Mouse (Mus musculus) thymus, adult 2 months (tissue): ENCODE measurements around the gene Pde6g.
"Not testable (repeated sequence)": the region's sequence is repeated elsewhere in the genome, so short reads cannot be mapped to it uniquely, and the experiment has no call there.

Experiments used
- CTCF ChIP-seq: fragments of 200-500 bp; IDR thresholded peaks from 2 replicates; pipeline ENCODE4 v1.5.1; 2012; ENCODE audit warnings: mild to moderate bottlenecking, control low read depth, low read length, moderate library complexity, borderline replicate concordance; ENCODE audit not compliant: control insufficient read depth, poor library complexity, insufficient read depth; ENCODE audit errors: extremely low read depth
- POLR2A ChIP-seq: fragments of 200-500 bp; IDR thresholded peaks from 2 replicates; pipeline ENCODE4 v1.6.1; 2012; ENCODE audit warnings: mild to moderate bottlenecking, low read length, control low read depth, moderate library complexity; ENCODE audit not compliant: control insufficient read depth, poor library complexity, insufficient read depth; ENCODE audit errors: extremely low read depth

GRCm38 (mm10) chr11:120413621-120414020 lies 39.7 kb downstream of the Pde6g start:
- TF ChIP-seq CTCF, POLR2A: not testable (repeated sequence)
